Mouse (Mus musculus) heart, adult 2 months (tissue): Measurements from ENCODE around the gene Creb1.

Source experiments
- CTCF ChIP-seq: fragments of 200-600 bp; IDR thresholded peaks from 2 replicates; pipeline ENCODE4 v1.8.1; 2022; ENCODE audit warnings: antibody characterized with exemption, mild to moderate bottlenecking, moderate library complexity
- EP300 ChIP-seq: fragments of 200-500 bp; IDR thresholded peaks from 2 replicates; pipeline ENCODE4 v1.6.1; 2011; ENCODE audit warnings: low read depth, low read length, control low read depth; ENCODE audit not compliant: insufficient read depth

DNA sequence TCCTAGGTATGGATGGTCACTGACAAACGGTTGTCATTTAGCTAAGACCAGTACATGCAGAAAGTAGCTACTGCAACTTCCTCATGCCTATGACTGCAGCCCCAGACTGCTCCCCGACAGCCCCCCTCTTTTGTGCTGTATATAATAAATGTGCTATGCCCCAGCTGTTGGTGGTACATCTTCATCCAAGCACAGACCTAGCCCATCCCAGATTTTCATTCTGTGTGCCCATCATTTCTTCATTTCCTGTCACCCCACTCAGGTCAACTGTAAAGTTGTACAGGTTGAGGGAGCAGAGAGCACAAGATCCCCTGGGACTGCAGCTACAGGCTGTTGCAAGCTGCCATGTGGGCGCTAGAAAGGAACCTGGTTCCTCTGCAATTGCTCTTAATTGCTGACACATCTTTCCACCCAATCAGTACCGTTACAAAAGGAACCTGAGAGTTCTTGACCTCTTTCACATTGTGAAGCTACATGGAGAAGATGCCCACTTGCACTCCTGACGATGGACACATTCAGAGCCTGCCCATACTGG is 2.6 kb upstream of the Creb1 start:
- no peak for TF ChIP-seq CTCF
- no peak for TF ChIP-seq EP300
